Mouse (Mus musculus) megakaryocyte, embryonic 14.5 days (primary cell): ENCODE measurements around the gene Col3a1.

Experiments
- FLI1 ChIP-seq: IDR thresholded peaks from 2 replicates; pipeline ENCODE4 v1.6.1; 2012; ENCODE audit warnings: low read length, inconsistent platforms, mixed read lengths
- GATA1 ChIP-seq: IDR thresholded peaks from 3 replicates; pipeline ENCODE4 v1.6.1; 2012; ENCODE audit warnings: mixed read lengths, low read length, inconsistent platforms, borderline replicate concordance

DNA sequence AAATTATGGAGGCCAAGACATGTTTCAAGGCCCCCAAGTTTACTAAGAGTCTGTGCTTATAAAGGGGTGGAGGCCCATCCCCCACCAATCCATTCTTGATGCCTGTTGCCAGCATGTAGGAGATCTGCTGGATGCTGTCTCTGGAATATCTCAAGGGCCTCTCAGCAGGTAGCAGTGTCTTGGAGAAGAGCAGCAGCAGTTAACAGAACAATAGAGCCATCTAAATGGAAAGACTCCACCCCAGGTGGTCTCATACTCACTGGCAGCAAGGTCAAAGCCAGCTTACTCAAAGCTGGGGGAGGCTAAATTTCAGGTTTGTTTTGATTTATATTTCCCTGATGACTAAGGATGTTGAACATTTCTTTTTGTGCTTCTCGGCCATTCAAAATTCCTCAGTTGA lies 46.7 kb downstream of the Col3a1 start:
- TF ChIP-seq GATA1: no peak
- no peak for TF ChIP-seq FLI1
